Mouse (Mus musculus): ENCODE data around the gene Camta1. TPM values are rescaled to one million over a fixed set of nuclear protein-coding genes. Genes with fewer than 3 reads are reported as not detected.

Camta1 gene
- polyA plus RNA-seq, 1 experiment from 2014 or later: 77.1 TPM

GRCm38 (mm10) chr4:151243445-151243844, 618.2 kb downstream of the Camta1 start:
- H3K27me3 ChIP-seq: peaks cover 14% of the 10 kb centered on the region
- WGBS: 57% methylated on average over 9 of the region's 9 CpGs
- H3K4me2 ChIP-seq (replicated peaks): no peak overlapping the region
- H3K27ac ChIP-seq (replicated peaks): no peak overlapping the region
- no peak overlapping the region for H3K9ac ChIP-seq
- H3K4me1 ChIP-seq: no peaks in the 10 kb centered on the region
- H3K9me3 ChIP-seq (replicated peaks): no peaks in the 10 kb centered on the region
- H3K4me3 ChIP-seq (replicated peaks): no peak overlapping the region
- no peaks in the 10 kb centered on the region for H3K36me3 ChIP-seq
- no peak for ATAC-seq (ENCODE audit: insufficient number of reproducible peaks, low FRiP score, low TSS enrichment, low read depth)

DNA sequence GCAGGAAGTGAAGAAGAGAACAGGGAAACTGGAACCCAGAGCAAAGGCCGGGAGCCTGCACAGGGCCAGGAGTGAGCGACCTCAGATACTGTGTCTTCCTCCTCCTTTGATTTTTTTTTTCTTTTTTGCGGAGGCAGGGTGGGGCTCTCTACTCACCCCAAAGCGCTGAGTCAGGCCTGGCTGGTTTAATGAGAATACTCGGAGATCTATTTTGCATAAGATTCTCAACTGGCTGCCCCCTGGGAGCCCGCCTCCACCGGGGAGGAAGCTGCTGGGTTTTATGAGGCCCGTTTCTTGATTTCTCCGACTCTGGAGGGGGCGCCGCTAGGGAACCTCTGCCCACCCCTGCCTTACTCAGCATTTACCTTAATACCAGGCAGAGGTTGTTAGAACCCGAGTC, 618.9 kb downstream of the Camta1 start:
- H3K9ac ChIP-seq: no peak overlapping the region
- 17% methylated on average over 12 of the region's 12 CpGs for WGBS
- H3K36me3 ChIP-seq: no peaks in the 10 kb centered on the region
- H3K27ac ChIP-seq (replicated peaks): no peak overlapping the region
- H3K4me2 ChIP-seq (replicated peaks): no peak overlapping the region
- no peaks in the 10 kb centered on the region for H3K9me3 ChIP-seq (replicated peaks)
- no peak overlapping the region for H3K4me3 ChIP-seq (replicated peaks)
- ATAC-seq (ENCODE audit: insufficient number of reproducible peaks, low FRiP score, low TSS enrichment, low read depth): no peak
- H3K4me1 ChIP-seq: no peaks in the 10 kb centered on the region
- peaks cover 14% of the 10 kb centered on the region for H3K27me3 ChIP-seq

DNA sequence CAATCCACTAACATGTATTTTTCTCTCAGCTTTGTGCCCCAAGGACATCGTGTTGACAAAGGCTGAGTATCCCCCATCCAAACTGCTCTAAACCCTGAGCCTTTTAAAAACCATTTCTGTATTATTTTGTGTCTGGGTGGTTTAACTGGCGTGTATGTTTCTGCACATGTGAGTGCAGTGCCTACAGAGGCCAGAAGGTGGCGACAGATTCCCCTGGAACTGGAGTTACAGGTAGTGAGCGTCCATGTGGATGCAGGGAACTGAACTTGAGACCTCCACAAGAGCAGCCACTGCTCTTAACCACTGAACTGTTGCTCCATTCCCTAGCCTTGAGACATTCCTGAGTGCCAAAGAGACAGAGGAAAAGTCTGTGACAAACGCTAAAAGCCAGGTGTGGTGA, 621.2 kb downstream of the Camta1 start:
- Histone ChIP-seq H3K4me2 (replicated peaks) (no peak overlapping the region), H3K4me1 (no peaks in the 10 kb centered on the region), H3K27ac (replicated peaks) (no peak overlapping the region), H3K9ac (no peak overlapping the region), H3K36me3 (no peaks in the 10 kb centered on the region), H3K4me3 (replicated peaks) (no peak overlapping the region), H3K27me3 (peaks cover 14% of the 10 kb centered on the region), H3K9me3 (replicated peaks) (no peaks in the 10 kb centered on the region)
- WGBS: 83% methylated on average over 5 of the region's 5 CpGs
- ATAC-seq (ENCODE audit: insufficient number of reproducible peaks, low FRiP score, low TSS enrichment, low read depth): no peak

GRCm38 (mm10) chr4:151238970-151239684, 622.5 kb downstream of the Camta1 start:
- Histone ChIP-seq H3K9ac (no peak overlapping the region), H3K9me3 (replicated peaks) (no peaks in the 10 kb centered on the region), H3K4me3 (replicated peaks) (no peak overlapping the region), H3K4me1 (no peaks in the 10 kb centered on the region), H3K36me3 (no peaks in the 10 kb centered on the region), H3K27ac (replicated peaks) (no peak overlapping the region), H3K4me2 (replicated peaks) (no peak overlapping the region), H3K27me3 (peaks cover 11% of the 10 kb centered on the region)
- WGBS: 83% methylated on average over 19 of the region's 19 CpGs
- no peak for ATAC-seq (ENCODE audit: insufficient number of reproducible peaks, low FRiP score, low TSS enrichment, low read depth)

GRCm38 (mm10) chr4:151237501-151237900, 624.2 kb downstream of the Camta1 start:
- Histone ChIP-seq H3K4me1 (no peaks in the 10 kb centered on the region), H3K27me3 (no peaks in the 10 kb centered on the region; the same call in 1 of the 2 replicates), H3K27ac (replicated peaks) (no peak overlapping the region), H3K4me2 (replicated peaks) (no peak overlapping the region), H3K9ac (no peak overlapping the region), H3K4me3 (replicated peaks) (no peak overlapping the region), H3K9me3 (replicated peaks) (no peaks in the 10 kb centered on the region), H3K36me3 (no peaks in the 10 kb centered on the region)
- WGBS: 53% methylated on average over 3 of the region's 3 CpGs
- no peak for ATAC-seq (ENCODE audit: insufficient number of reproducible peaks, low FRiP score, low TSS enrichment, low read depth)

- 76% methylated on average over 4 of the region's 4 CpGs for WGBS
- Histone ChIP-seq H3K4me2 (replicated peaks) (no peak overlapping the region), H3K4me3 (replicated peaks) (no peak overlapping the region), H3K9me3 (replicated peaks) (no peaks in the 10 kb centered on the region), H3K4me1 (no peaks in the 10 kb centered on the region), H3K27me3 (no peaks in the 10 kb centered on the region; the same call in 1 of the 2 replicates), H3K27ac (replicated peaks) (no peak overlapping the region), H3K9ac (no peak overlapping the region), H3K36me3 (no peaks in the 10 kb centered on the region)
- no peak for ATAC-seq (ENCODE audit: insufficient number of reproducible peaks, low FRiP score, low TSS enrichment, low read depth)
Measured at GRCm38 (mm10) chr4:151234981-151235380, 626.7 kb downstream of the Camta1 start.

DNA sequence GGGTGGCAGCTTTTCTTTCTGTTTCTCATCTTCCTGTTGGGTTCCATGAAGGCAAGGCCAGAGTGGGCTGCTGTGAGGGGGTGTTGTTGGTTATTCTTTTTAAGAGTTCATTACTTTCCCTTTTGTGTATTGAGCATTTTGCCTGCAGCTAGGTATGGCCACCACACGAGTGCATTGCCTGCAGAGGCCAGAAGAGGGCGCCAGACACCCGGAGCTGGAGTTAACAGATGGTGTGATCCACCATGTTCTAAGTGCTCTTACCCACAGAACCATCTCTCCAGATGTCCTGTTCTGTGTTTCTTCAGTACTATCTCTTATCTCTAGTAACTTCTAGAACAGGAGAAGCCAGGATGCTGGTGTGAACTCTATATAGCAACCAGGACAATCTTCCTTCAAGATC, 629.6 kb downstream of the Camta1 start:
- no peak overlapping the region for H3K9ac ChIP-seq
- H3K4me2 ChIP-seq (replicated peaks): no peak overlapping the region
- no peak for ATAC-seq (ENCODE audit: insufficient number of reproducible peaks, low FRiP score, low TSS enrichment, low read depth)
- no peaks in the 10 kb centered on the region for H3K4me1 ChIP-seq
- H3K36me3 ChIP-seq: no peaks in the 10 kb centered on the region
- no peak overlapping the region for H3K27ac ChIP-seq (replicated peaks)
- 66% methylated on average over 3 of the region's 3 CpGs for WGBS
- H3K4me3 ChIP-seq (replicated peaks): no peak overlapping the region
- no peaks in the 10 kb centered on the region; the same call in 1 of the 2 replicates for H3K27me3 ChIP-seq
- H3K9me3 ChIP-seq (replicated peaks): no peaks in the 10 kb centered on the region

- no peaks in the 10 kb centered on the region for H3K4me1 ChIP-seq
- no peaks in the 10 kb centered on the region for H3K36me3 ChIP-seq
- H3K27me3 ChIP-seq: no peaks in the 10 kb centered on the region
- no peak overlapping the region for H3K4me2 ChIP-seq (replicated peaks)
- WGBS: 44% methylated on average over 6 of the region's 6 CpGs
- no peak overlapping the region for H3K4me3 ChIP-seq (replicated peaks)
- no peak overlapping the region for H3K27ac ChIP-seq (replicated peaks)
- H3K9ac ChIP-seq: no peak overlapping the region
- no peaks in the 10 kb centered on the region for H3K9me3 ChIP-seq (replicated peaks)
- no peak for ATAC-seq (ENCODE audit: insufficient number of reproducible peaks, low FRiP score, low TSS enrichment, low read depth)
Measured at GRCm38 (mm10) chr4:151229073-151229472, 632.6 kb downstream of the Camta1 start.

- whole genome bisulfite sequencing: 45% methylated on average over 9 of the region's 9 CpGs
- H3K9me3 ChIP-seq (replicated peaks): no peaks in the 10 kb centered on the region
- H3K4me1 ChIP-seq: 0 out of 2 replicates have a peak, but pooled peaks cover 4% of the 10 kb centered on the region
- no peak overlapping the region for H3K9ac ChIP-seq
- no peaks in the 10 kb centered on the region for H3K27me3 ChIP-seq
- no peak overlapping the region for H3K4me2 ChIP-seq (replicated peaks)
- H3K27ac ChIP-seq (replicated peaks): no peak overlapping the region
- ATAC-seq (ENCODE audit: insufficient number of reproducible peaks, low FRiP score, low TSS enrichment, low read depth): no peak
- H3K36me3 ChIP-seq: no peaks in the 10 kb centered on the region
- H3K4me3 ChIP-seq (replicated peaks): no peak overlapping the region
Measured at GRCm38 (mm10) chr4:151226496-151226895, 635.2 kb downstream of the Camta1 start.

DNA sequence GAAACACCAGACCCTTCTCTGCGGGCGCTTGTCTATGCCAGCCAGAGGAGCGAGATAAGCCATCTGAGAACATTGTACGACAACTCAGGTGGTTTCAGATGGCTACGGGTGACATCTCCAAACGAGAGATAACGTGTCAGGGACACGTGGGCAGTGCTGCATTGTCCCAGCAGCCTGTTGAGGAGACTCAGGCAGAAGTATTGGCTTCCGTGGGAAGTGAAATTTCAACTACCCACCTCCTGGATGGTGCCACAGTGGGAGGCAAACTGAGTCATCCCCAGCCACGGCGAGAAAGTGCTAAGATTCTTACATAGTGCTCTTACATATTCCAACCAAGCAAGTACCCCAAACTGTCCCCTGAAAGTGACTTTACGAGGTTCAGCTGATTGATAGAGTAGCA, 637.7 kb downstream of the Camta1 start:
- 72% methylated on average over 12 of the region's 12 CpGs for WGBS
- ATAC-seq (ENCODE audit: insufficient number of reproducible peaks, low FRiP score, low TSS enrichment, low read depth): no peak

DNA sequence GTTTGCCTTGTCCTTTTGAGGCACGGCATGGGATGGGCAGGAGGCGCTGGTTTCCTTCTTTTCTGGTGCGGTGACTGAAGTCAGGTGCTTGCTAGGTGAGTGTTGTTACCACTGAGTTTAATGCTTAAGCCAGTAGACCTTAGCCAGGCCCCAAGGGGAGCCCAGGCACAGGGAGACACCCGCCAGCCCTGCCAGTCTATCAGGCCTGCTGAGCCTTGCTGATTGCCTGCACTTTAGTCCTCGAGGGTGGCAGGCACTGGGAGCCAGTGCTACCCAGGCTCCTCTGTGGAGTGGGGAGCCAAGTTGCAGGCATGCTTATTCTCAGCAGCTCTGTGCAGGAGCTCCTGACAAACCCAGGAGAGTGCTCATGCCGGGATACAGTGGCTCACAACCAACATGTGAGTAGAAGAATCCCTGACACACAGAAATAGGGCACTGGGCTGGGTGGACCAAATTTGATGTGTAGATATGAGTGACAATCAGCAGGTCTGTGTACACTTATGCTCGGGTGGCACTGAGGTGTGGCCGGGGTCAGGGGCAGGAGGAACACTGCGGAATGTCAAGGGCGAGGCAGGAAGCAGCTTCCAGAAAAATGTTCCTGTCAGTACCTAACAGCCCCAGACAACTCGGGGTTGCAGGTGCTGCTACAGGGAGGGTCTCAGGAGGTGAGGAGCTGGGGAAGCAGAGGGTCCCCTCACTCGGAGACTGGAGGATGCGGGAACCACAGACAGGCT, 638.2 kb downstream of the Camta1 start:
- H3K27ac ChIP-seq (replicated peaks): no peak overlapping the region
- no peak overlapping the region for H3K4me2 ChIP-seq (replicated peaks)
- H3K36me3 ChIP-seq: no peaks in the 10 kb centered on the region
- no peak overlapping the region for H3K9ac ChIP-seq
- no peaks in the 10 kb centered on the region for H3K9me3 ChIP-seq (replicated peaks)
- 0 out of 2 replicates have a peak, but pooled peaks cover 4% of the 10 kb centered on the region for H3K4me1 ChIP-seq
- H3K4me3 ChIP-seq (replicated peaks): no peak overlapping the region
- 68% methylated on average over 13 of the region's 13 CpGs for WGBS
- ATAC-seq (ENCODE audit: insufficient number of reproducible peaks, low FRiP score, low TSS enrichment, low read depth): no peak
- no peaks in the 10 kb centered on the region for H3K27me3 ChIP-seq

More for the DNA sequence above, 637.7 kb downstream of the Camta1 start:
- Histone ChIP-seq H3K27me3 (no peaks in the 10 kb centered on the region), H3K9ac (no peak overlapping the region), H3K4me2 (replicated peaks) (no peak overlapping the region), H3K9me3 (replicated peaks) (no peaks in the 10 kb centered on the region), H3K27ac (replicated peaks) (no peak overlapping the region), H3K36me3 (no peaks in the 10 kb centered on the region), H3K4me1 (0 out of 2 replicates have a peak, but pooled peaks cover 4% of the 10 kb centered on the region), H3K4me3 (replicated peaks) (no peak overlapping the region)
